Mouse (Mus musculus): ENCODE data around the gene Prkca. TPM values are rescaled to one million over a fixed set of nuclear protein-coding genes. Genes with fewer than 3 reads are reported as not detected.

Prkca gene
- polyA plus RNA-seq, 1 experiment = 2.2 TPM

GRCm38 (mm10) chr11:108064401-108064800 is 279.3 kb downstream of the Prkca start:
- no peak for TF ChIP-seq POLR2A (IDR thresholded peaks at IDR 0.05; ENCODE audit: control insufficient read depth, low read depth, low read length)
- H3K27me3 ChIP-seq (ENCODE audit: control insufficient read depth, insufficient read depth, low read length) = no peaks in the 10 kb centered on the region
- H3K4me3 ChIP-seq (ENCODE audit: control insufficient read depth, low read depth, low read length) = no peak overlapping the region
- no peaks in the 10 kb centered on the region for H3K36me3 ChIP-seq (ENCODE audit: control insufficient read depth, insufficient read depth, low read length)
- H3K27ac ChIP-seq (ENCODE audit: control insufficient read depth, insufficient read depth, low read depth, low read length) = no peak overlapping the region
- H3K4me1 ChIP-seq (ENCODE audit: control insufficient read depth, insufficient read depth, low read length) = peaks cover 2% of the 10 kb centered on the region; the same call in 1 of the 2 replicates

- peak overlapping the region; percentile 3; the same call in 1 of the 2 replicates for H3K27ac ChIP-seq (ENCODE audit: control insufficient read depth, insufficient read depth, low read depth, low read length)
- no peak for TF ChIP-seq POLR2A (IDR thresholded peaks at IDR 0.05; ENCODE audit: control insufficient read depth, low read depth, low read length)
- no peak for TF ChIP-seq CTCF (IDR thresholded peaks at IDR 0.05; ENCODE audit: control insufficient read depth, insufficient read depth, insufficient replicate concordance, low read depth, low read length)
- H3K4me3 ChIP-seq (ENCODE audit: control insufficient read depth, low read depth, low read length) = no peak overlapping the region
- H3K27me3 ChIP-seq (ENCODE audit: control insufficient read depth, insufficient read depth, low read length) = no peaks in the 10 kb centered on the region
- H3K4me1 ChIP-seq (ENCODE audit: control insufficient read depth, insufficient read depth, low read length) = no peaks in the 10 kb centered on the region
- H3K36me3 ChIP-seq (ENCODE audit: control insufficient read depth, insufficient read depth, low read length) = no peaks in the 10 kb centered on the region
These were observed 280.6 kb downstream of the Prkca start for GRCm38 (mm10) chr11:108063096-108063495.

GRCm38 (mm10) chr11:108061571-108062479 is 281.9 kb downstream of the Prkca start:
- no peaks in the 10 kb centered on the region for H3K27me3 ChIP-seq (ENCODE audit: control insufficient read depth, insufficient read depth, low read length)
- TF ChIP-seq POLR2A (IDR thresholded peaks at IDR 0.05; ENCODE audit: control insufficient read depth, low read depth, low read length) = no peak
- no peak for TF ChIP-seq CTCF (IDR thresholded peaks at IDR 0.05; ENCODE audit: control insufficient read depth, insufficient read depth, insufficient replicate concordance, low read depth, low read length)
- H3K27ac ChIP-seq (ENCODE audit: control insufficient read depth, insufficient read depth, low read depth, low read length) = peak overlapping the region; percentile 80
- no peaks in the 10 kb centered on the region for H3K36me3 ChIP-seq (ENCODE audit: control insufficient read depth, insufficient read depth, low read length)
- no peak overlapping the region for H3K4me3 ChIP-seq (ENCODE audit: control insufficient read depth, low read depth, low read length)
- H3K4me1 ChIP-seq (ENCODE audit: control insufficient read depth, insufficient read depth, low read length) = no peaks in the 10 kb centered on the region

- no peak overlapping the region for H3K27ac ChIP-seq (ENCODE audit: control insufficient read depth, insufficient read depth, low read depth, low read length)
- no peaks in the 10 kb centered on the region for H3K27me3 ChIP-seq (ENCODE audit: control insufficient read depth, insufficient read depth, low read length)
- no peaks in the 10 kb centered on the region for H3K4me1 ChIP-seq (ENCODE audit: control insufficient read depth, insufficient read depth, low read length)
- H3K4me3 ChIP-seq (ENCODE audit: control insufficient read depth, low read depth, low read length) = no peak overlapping the region
- H3K36me3 ChIP-seq (ENCODE audit: control insufficient read depth, insufficient read depth, low read length) = no peaks in the 10 kb centered on the region
- TF ChIP-seq POLR2A (IDR thresholded peaks at IDR 0.05; ENCODE audit: control insufficient read depth, low read depth, low read length) (no peak), CTCF (IDR thresholded peaks at IDR 0.05; ENCODE audit: control insufficient read depth, insufficient read depth, insufficient replicate concordance, low read depth, low read length) (no peak)
These were observed 286.6 kb downstream of the Prkca start for GRCm38 (mm10) chr11:108057138-108057537.

GRCm38 (mm10) chr11:108054647-108055046 is 289.1 kb downstream of the Prkca start:
- Histone ChIP-seq H3K4me3 (ENCODE audit: control insufficient read depth, low read depth, low read length) (no peak overlapping the region), H3K27me3 (ENCODE audit: control insufficient read depth, insufficient read depth, low read length) (no peaks in the 10 kb centered on the region), H3K4me1 (ENCODE audit: control insufficient read depth, insufficient read depth, low read length) (no peaks in the 10 kb centered on the region), H3K36me3 (ENCODE audit: control insufficient read depth, insufficient read depth, low read length) (no peaks in the 10 kb centered on the region), H3K27ac (ENCODE audit: control insufficient read depth, insufficient read depth, low read depth, low read length) (no peak overlapping the region)
- TF ChIP-seq POLR2A (IDR thresholded peaks at IDR 0.05; ENCODE audit: control insufficient read depth, low read depth, low read length) = no peak
- TF ChIP-seq CTCF (IDR thresholded peaks at IDR 0.05; ENCODE audit: control insufficient read depth, insufficient read depth, insufficient replicate concordance, low read depth, low read length) = no peak

GRCm38 (mm10) chr11:108053746-108054145 is 290.0 kb downstream of the Prkca start:
- Histone ChIP-seq H3K4me1 (ENCODE audit: control insufficient read depth, insufficient read depth, low read length) (no peaks in the 10 kb centered on the region), H3K4me3 (ENCODE audit: control insufficient read depth, low read depth, low read length) (no peak overlapping the region), H3K27me3 (ENCODE audit: control insufficient read depth, insufficient read depth, low read length) (no peaks in the 10 kb centered on the region), H3K27ac (ENCODE audit: control insufficient read depth, insufficient read depth, low read depth, low read length) (no peak overlapping the region), H3K36me3 (ENCODE audit: control insufficient read depth, insufficient read depth, low read length) (no peaks in the 10 kb centered on the region)
- TF ChIP-seq CTCF (IDR thresholded peaks at IDR 0.05; ENCODE audit: control insufficient read depth, insufficient read depth, insufficient replicate concordance, low read depth, low read length) = no peak
- TF ChIP-seq POLR2A (IDR thresholded peaks at IDR 0.05; ENCODE audit: control insufficient read depth, low read depth, low read length) = no peak

GRCm38 (mm10) chr11:108041669-108042068 is 302.1 kb downstream of the Prkca start:
- H3K4me1 ChIP-seq (ENCODE audit: control insufficient read depth, insufficient read depth, low read length) = peaks cover 6% of the 10 kb centered on the region
- H3K4me3 ChIP-seq (ENCODE audit: control insufficient read depth, low read depth, low read length) = no peak overlapping the region
- H3K27me3 ChIP-seq (ENCODE audit: control insufficient read depth, insufficient read depth, low read length) = no peaks in the 10 kb centered on the region
- TF ChIP-seq CTCF (IDR thresholded peaks at IDR 0.05; ENCODE audit: control insufficient read depth, insufficient read depth, insufficient replicate concordance, low read depth, low read length) (no peak), POLR2A (IDR thresholded peaks at IDR 0.05; ENCODE audit: control insufficient read depth, low read depth, low read length) (no peak)
- no peak overlapping the region for H3K27ac ChIP-seq (ENCODE audit: control insufficient read depth, insufficient read depth, low read depth, low read length)
- H3K36me3 ChIP-seq (ENCODE audit: control insufficient read depth, insufficient read depth, low read length) = no peaks in the 10 kb centered on the region
